Mouse (Mus musculus): ENCODE measurements around the gene Asic3.

Gene Asic3

GRCm38 (mm10) chr5:24452030-24452690 is 39.0 kb downstream of the Asic3 start, which contains the start of gene Agap3:
Gene Agap3, plus strand, starts transcription at chr5:24452177.
- no peak for DNase-seq (ENCODE audit: low spot score)

GRCm38 (mm10) chr5:24452691-24453233 is 39.6 kb downstream of the Asic3 start:
- no peak for DNase-seq (ENCODE audit: low spot score)

- no peak for DNase-seq (ENCODE audit: low spot score)
Observed at GRCm38 (mm10) chr5:24453283-24453984, 40.2 kb downstream of the Asic3 start.

- no peak for DNase-seq (ENCODE audit: low spot score)
Observed at GRCm38 (mm10) chr5:24453985-24454303, 40.8 kb downstream of the Asic3 start.

GRCm38 (mm10) chr5:24455076-24455475 is 41.9 kb downstream of the Asic3 start:
- DNase-seq (ENCODE audit: low spot score): no peak

GRCm38 (mm10) chr5:24455613-24456012 is 42.4 kb downstream of the Asic3 start:
- no peak for DNase-seq (ENCODE audit: low spot score)

GRCm38 (mm10) chr5:24466762-24467161 is 53.6 kb downstream of the Asic3 start:
- no peak for DNase-seq (ENCODE audit: low spot score)

Measured in lung, postnatal 25 days (tissue).